Comparison of ENCODE assay signal across 13 mouse cellular contexts in the genomic region with DNA sequence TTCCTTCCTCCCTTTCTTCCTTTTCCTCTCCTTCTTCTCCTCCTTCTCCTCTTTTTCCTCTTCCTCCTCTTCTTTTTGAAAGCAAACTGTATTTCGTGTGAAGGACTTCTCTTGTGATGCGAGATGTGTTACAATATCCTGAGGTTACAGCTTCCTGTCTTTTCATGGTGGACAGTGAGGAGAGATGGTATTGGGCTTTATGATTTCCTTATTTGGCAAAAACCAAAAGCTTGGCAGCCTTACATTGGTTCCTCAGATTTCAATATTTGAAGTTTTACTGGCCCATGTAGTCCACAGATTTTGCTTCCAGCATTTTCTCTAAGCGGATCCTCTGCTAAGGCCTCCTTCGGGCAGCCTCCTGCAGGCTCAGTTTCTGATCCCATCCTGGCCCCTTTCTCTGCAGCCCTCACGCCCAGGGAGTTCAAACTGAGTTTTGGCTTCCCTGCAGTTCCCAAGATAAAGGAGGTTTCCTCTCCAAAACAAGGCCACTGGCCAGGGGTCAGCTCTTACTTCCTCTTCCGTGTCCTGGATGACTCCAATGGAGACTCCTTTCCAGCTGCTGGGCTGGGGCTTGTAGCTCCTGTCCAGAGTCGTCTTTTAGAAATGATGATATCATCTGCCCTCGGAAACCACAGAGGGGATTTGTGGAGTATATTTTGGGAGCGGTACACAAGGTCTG.
DNase-seq lines count a peak whose midpoint lies in the region; ATAC-seq and TF ChIP-seq lines count a peak whose summit lies in the region.
"Had no signal": no experiment of that assay in that cellular context is flagged by ENCODE, and none has a peak within 500 bp of the region (broad histone marks: within the 10 kb centered on the region; RNA-seq: fewer than 3 reads in every experiment).

No protein-coding gene starts in this region.

- TF ChIP-seq CTCF in intestine, postnatal 0 days (IDR thresholded peaks at IDR 0.05; ENCODE audit: low read depth), result no peak

- no peaks in the 10 kb centered on the region for H3K27me3 ChIP-seq in heart, embryonic 10.5 days (ENCODE audit: insufficient read depth, poor library complexity, severe bottlenecking)
- H3K27me3 ChIP-seq in intestine, postnatal 0 days (replicated peaks; ENCODE audit: control insufficient read depth, insufficient read depth, low read length), result no peaks in the 10 kb centered on the region

- no peak for ATAC-seq in intestine, postnatal 0 days

- peaks cover 65% of the 10 kb centered on the region for H3K4me1 ChIP-seq in heart, embryonic 10.5 days
- H3K4me1 ChIP-seq in intestine, postnatal 0 days (replicated peaks; ENCODE audit: control insufficient read depth, insufficient read depth, low read length), result 0 out of 2 replicates have a peak, but pooled peaks cover 15% of the 10 kb centered on the region

- H3K4me3 ChIP-seq in heart, embryonic 10.5 days, result no peak overlapping the region
- no peak overlapping the region for H3K4me3 ChIP-seq in intestine, postnatal 0 days (ENCODE audit: low read depth, low read length)
- H3K4me3 ChIP-seq: forebrain, embryonic 12.5 days; limb, embryonic 12.5 days had no signal

- no peak overlapping the region for H3K9ac ChIP-seq in intestine, postnatal 0 days (ENCODE audit: low read depth, low read length)
- H3K9ac ChIP-seq: forebrain, embryonic 12.5 days; limb, embryonic 12.5 days had no signal

- no peak overlapping the region for H3K4me2 ChIP-seq in intestine, postnatal 0 days (replicated peaks; ENCODE audit: low read depth)
- H3K4me2 ChIP-seq: forebrain, embryonic 12.5 days; limb, embryonic 12.5 days; midbrain, embryonic 11.5 days had no signal

- H3K36me3 ChIP-seq in heart, embryonic 10.5 days, result no peaks in the 10 kb centered on the region
- no peaks in the 10 kb centered on the region for H3K36me3 ChIP-seq in intestine, postnatal 0 days (ENCODE audit: control insufficient read depth, insufficient read depth)
- H3K36me3 ChIP-seq: forebrain, embryonic 12.5 days; limb, embryonic 12.5 days had no signal

- peak overlapping the region; percentile 84; the same call in 1 of the 2 replicates for H3K27ac ChIP-seq in heart, embryonic 10.5 days
- no peak overlapping the region for H3K27ac ChIP-seq in intestine, postnatal 0 days (ENCODE audit: low read depth, low read length)
- H3K27ac ChIP-seq: forebrain, embryonic 12.5 days; limb, embryonic 12.5 days had no signal

- H3K9me3 ChIP-seq in heart, embryonic 10.5 days, result no peaks in the 10 kb centered on the region
- no peaks in the 10 kb centered on the region for H3K9me3 ChIP-seq in intestine, postnatal 0 days (ENCODE audit: control insufficient read depth)
- H3K9me3 ChIP-seq: forebrain, embryonic 12.5 days; limb, embryonic 12.5 days had no signal

- 46% methylated on average over 9 of the region's 9 CpGs for WGBS in heart, embryonic 10.5 days
- WGBS in intestine, postnatal 0 days, result 68% methylated on average over 9 of the region's 9 CpGs

- DNase-seq in heart, adult 11 months, result peak; percentile 98
- DNase-seq in heart, adult 8-10 months (ENCODE audit: low spot score), result no peak
- DNase-seq in NIH3T3 (ENCODE audit: low read depth), result peak; percentile 29
- no peak for DNase-seq in heart, embryonic 10.5 days (ENCODE audit: low spot score)
- peak; percentile 67 to 69 for DNase-seq in kidney, postnatal 36 days
- no peak for DNase-seq in right cerebral cortex, adult 18-20 months
- DNase-seq in layer of hippocampus, adult 9-10 months (ENCODE audit: low spot score), result no peak
- DNase-seq: gastrocnemius, postnatal 36 days; thymus, postnatal 4 days had no signal

Comparison
In these comparisons a context has a peak if more than half of its experiments do, and no peak if none do; other contexts are left out.
1. DNase-seq: peak in heart, adult 11 months (single experiment), NIH3T3 (single experiment) and kidney, postnatal 36 days (2 of 2); none in heart, adult 8-10 months (single experiment), heart, embryonic 10.5 days (single experiment), right cerebral cortex, adult 18-20 months (single experiment) and layer of hippocampus, adult 9-10 months (single experiment).